Mouse (Mus musculus) urinary bladder, postnatal 25 days (tissue): ENCODE results near the gene Src.
"Not testable (repeated sequence)": the region's sequence is repeated elsewhere in the genome, so short reads cannot be mapped to it uniquely, and the experiment has no call there.

Experiments used
- DNase-seq: peaks from one replicate; pipeline ENCODE4 v3.0.0; 2022; ENCODE audit warnings: low spot score

The Src gene

DNA sequence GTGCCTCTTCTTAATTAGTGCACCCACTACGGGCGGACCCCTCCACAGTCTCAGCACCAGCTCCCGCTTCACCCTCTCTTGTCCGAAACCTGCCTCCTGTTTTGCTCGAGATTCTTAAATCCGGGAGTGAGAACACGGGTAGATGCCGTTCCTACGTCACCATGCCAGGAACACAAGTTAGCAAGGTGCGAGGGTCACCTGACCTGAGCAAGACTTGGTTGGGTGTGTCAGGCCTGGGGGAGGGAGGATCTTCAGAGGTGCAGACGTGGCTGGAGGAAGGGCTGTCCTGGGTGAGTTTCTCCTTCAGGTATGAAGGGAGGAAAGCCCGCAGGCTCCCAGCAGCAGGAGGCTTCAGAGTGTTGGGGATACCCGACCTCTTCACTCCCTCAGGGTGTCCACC lies at the start of gene Src:
Gene Src, plus strand, starts transcription at position 239 of the 400 bp plus-strand sequence.
- DNase-seq: no peak

GRCm38 (mm10) chr2:157371696-157372095 lies 46.5 kb upstream of the Src start:
- DNase-seq: no peak

DNA sequence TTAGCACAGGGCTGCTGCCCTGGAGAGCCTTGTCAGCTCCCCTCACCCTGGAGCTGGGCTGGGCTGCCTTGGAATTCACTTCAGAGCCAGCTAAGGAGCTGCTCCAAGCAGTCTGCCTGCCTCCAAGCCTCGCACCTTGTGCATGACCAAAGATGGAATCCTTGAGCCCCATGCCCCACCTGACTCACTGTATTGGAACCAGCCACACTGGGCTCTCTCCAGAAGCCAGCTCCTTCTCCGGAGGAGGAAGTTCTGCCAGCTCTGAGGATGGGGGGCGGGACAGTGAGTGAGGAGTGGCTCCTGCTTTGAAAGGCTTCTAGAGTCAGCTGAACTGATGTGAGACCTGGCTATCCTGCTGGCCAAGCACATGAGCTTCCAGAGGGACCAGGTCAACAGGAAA lies 44.6 kb upstream of the Src start:
- DNase-seq: peak; percentile 35

DNA sequence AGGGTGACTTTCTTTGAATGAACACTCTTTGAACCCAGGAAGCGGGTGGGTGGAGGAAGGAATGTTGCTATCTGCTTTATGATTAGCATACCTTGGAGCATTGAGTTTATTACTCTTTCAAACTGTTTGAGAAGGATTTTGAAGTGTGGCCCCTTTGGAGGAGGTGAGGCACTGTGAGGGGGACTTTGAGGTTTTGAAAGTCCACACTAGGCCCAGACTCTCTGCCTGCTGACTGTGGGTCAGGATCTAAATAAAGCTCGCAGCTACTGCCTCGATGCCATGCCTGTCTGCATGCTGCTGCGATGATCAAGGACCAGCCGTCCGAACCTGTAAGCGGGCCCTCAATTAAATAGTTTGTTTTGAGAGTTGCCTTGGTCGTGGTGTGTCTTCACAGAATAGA lies 43.2 kb upstream of the Src start:
- no peak for DNase-seq

DNA sequence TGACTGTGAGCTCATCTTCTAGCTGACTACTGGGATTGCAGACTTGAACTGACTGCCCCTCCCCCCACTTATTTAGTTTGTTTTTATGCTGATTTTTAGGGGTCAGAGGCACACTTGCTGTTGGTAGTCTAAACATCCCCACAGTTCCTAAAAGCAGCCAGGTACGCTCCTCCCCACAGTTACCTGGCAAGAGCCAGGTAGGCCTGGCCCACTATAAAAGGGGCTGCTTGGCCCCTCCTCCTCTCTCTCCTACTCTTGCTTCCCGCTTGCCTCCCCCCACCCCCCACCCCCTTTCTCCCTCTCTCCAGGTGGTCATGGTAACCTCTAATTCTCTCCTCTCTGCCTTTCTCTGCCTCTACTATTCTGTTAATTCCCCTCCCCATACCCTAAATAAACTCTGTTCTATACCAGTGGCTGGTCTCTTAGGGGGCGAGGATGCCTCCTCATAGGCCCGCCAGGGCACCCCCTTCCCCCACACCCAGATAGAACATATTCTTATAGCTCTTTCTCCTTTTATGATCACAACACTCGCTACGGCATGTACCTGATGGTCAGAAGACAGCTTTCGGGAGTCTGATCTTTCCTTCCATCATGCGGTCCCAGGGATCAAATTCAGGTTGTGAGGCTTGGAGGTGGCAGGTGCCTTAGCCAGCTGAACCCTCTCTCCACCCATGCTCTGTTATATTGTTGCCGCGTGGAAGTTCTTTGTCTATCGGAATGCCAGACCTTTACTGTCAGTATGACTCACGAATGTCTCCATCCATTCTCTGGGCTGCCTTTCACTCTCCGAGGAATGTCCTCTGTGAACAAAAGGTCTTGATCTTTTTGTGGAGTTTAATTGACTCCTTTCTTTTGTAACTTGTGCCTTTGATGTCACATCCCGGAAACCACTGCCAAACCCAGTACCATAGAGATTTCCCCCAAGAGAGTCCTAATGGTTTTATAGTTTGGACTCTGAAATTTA lies 42.2 kb upstream of the Src start:
- DNase-seq: no peak

GRCm38 (mm10) chr2:157376995-157377394 lies 41.2 kb upstream of the Src start:
- DNase-seq: no peak

DNA sequence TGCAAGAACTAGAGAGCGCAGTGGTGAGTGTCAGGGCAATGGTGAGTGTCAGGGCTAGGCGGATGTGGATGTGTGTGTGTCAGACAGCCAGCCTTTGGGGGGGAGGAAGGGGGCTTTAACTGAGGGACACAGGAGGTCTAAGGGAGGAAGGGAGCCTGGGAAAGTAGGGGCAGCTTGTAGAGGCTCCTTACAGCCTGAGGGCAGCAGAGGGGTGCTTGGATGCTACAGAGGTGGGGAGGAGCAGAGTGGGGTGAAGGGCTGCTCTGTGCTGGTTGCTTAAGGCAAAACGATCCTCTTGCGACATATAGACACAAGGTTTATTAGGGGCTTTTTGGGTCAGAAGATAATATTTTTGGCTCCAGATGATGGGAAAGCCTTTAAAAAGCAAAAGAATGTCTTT lies 33.4 kb upstream of the Src start:
- DNase-seq: no peak

- DNase-seq: not testable (repeated sequence)
These were observed 29.2 kb upstream of the Src start for GRCm38 (mm10) chr2:157388901-157389590.

- no peak for DNase-seq
These were observed 28.7 kb upstream of the Src start for GRCm38 (mm10) chr2:157389591-157389921.

DNA sequence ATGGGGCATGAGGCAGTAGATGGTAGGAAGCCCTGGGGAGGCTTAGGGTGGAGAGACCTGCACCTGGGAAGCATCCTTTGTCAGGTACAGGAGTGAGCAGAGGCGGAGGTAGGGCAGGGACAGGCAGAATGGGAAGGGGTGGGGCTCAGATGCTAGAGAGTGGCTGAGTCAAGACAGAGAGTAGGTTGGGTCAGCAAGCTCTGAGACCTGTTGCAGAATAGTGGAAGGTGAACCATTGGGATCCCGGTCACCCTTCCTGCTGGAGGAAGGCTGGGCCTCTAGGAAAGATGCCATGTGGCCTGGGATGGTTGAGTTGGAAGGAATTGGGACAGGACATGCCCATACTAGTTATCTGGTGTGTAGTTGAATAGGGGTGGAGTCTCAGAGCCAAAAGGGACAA lies 25.9 kb upstream of the Src start:
- DNase-seq: no peak

DNA sequence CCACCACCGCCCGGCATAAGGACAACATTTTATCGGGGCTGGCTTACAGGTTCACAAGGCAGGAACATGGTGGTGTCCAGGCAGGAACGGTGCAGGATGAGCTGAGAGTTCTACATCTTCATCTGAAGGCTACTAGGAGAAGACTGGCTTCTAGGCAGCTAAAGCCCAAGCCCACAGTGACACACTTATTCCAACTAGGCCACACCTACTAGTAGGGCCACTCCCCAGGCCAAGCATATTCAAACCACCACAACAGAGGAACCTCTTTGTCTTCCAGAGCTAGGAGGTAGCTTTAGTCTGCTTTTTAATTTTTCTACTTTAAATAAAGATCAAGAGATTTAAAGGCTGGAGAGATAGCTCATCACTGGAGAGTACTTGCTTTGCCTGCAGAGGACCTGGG lies 24.7 kb upstream of the Src start:
- no peak for DNase-seq

- DNase-seq: no peak
These were observed 23.4 kb upstream of the Src start for GRCm38 (mm10) chr2:157394868-157395267.

DNA sequence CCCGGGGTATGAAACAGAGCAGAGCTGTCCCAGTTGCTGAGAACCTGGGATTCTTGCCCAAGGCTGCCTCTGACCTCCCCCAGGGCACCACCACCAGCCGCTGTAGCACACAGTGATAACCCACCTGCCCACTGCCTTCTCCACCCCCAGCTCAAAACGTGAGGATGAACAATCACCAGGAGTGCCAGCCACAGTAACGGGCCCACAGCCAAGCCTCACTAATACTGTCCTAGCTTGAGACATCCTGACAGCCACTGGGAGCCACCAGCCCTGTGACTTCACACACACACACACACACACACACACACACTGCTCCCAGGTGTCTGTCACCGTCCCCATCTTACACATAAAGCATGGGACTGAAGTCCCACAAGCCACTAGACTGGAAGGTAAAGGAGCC lies 22.9 kb upstream of the Src start:
- DNase-seq: no peak

- no peak for DNase-seq
These were observed 22.3 kb upstream of the Src start for GRCm38 (mm10) chr2:157395960-157396359.

DNA sequence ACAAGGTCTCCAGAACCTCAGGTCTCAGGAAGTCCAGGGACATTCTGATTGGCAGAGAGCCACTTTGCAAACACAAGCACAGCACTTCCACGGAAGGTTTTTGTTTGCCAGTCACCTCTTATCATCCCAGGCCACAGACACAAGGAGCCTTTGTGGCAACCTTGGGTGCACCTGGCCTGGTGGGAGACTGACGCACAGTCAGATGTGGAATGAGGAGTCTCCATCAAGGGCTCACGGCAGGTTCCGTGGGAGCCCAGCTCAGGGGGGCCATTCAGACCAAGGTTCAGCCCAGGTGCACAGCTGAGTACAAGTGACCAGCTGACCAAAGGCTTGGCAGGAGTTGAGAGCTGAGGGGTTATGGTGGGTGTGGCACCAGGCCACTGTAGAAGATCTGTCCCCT lies 20.9 kb upstream of the Src start:
- DNase-seq: no peak

- DNase-seq: no peak
These were observed 19.7 kb upstream of the Src start for GRCm38 (mm10) chr2:157398539-157398938.

DNA sequence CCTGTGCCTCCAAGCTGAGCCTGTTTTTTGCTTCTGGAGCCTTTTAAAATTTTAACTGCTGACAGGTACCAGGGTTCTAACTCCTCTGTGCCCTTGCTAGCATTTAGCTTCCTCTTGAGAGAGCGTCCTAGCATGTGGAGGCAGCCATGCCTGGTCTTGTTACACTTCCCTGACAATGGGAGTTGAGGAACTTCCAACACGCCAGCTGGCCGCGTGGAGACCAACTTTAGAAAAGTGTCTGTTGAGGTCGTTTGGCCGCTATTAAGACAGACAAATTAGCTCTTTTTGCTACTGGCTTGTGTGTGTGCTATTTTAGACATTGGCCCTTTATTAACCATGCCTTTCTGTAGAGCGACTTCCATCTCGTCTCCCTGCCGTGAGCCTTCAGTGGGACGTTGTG lies 18.4 kb upstream of the Src start:
- DNase-seq: no peak

- DNase-seq: no peak
These were observed 17.8 kb upstream of the Src start for GRCm38 (mm10) chr2:157400491-157400890.

- no peak for DNase-seq
These were observed 17.0 kb upstream of the Src start for GRCm38 (mm10) chr2:157401261-157401660.

- no peak for DNase-seq
These were observed 10.6 kb upstream of the Src start for GRCm38 (mm10) chr2:157407596-157407995.

DNA sequence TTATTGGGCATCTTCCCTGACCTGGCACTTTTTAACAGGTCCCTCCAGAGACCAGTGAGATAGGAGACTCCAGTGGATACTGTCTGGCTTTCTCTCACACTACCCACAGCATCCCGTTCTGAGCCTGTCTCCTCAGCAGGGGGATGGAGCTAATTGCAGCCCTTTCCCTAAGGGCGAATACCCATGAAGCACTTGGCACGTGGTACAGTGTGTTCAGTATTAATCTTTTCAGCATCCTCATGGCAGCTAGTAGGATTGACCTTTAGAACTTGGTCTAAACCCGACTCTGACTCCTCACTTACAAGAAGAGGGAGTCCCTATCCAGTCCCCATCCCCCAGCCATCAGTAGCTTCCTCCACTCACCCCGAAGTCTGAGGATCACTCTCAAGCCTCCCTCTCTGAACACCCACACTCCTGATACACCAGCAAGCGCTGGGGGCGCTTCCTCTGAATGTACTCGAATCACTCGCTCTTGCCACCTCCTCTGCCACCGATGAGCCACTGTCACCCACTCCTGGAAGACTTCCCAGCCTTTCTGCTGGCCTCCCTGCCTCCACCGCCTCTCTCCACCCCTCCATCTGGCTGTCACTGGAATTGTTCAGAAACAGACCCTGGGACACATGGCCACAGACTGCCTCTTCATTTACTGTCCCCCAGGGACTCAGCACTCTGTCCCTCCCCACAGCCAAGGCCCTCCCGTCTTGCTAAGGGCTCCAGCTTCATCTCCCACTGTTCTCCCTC lies 8.3 kb upstream of the Src start:
- no peak for DNase-seq

DNA sequence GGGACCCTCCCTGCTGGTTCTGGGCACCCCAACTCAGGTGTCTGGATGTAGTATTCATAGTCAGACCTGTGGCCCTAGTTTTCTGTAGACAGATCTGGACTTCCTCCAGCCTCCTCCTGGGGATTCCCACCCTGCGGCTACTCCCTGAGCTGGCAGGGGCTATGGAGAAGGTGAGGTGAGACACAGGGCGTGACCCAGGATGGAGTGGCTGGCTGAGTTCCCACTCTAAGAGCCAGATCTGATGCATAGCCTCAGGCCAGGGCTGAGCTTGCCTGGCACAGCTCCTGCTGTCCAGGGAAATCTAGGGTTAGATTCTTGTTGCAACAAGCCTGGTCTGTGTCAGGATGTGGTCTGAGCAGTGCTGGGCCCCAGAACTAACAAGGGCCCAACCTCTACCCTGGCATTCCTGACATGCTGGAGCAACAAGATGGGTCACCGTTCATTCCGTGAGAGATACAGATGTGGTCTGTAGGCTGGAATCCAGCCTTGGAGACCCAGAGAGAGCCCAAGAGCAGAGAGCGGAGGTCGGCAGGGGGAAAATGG lies 7.0 kb upstream of the Src start:
- DNase-seq: no peak

DNA sequence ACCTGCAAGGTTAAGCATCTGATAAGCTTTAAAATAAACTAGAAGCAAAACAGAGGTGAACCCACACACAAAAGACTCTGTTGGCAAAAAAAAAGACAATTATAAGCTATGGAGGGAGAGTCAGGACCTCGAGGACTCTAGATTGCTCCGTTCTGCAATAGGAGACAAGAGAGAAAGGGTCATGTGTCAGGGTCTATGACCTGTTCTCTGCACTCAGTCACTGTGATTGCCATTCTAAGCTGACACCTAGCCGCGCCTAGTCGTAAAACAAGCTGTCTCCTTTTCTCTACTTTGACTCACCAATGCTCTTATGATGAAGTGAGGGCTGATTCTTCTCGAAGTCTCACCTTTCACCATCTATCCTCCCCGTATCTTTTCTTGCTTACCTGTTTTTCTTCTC lies 5.7 kb upstream of the Src start:
- DNase-seq: no peak
